Mouse (Mus musculus): Measurements from ENCODE around the gene Gm13278. TPM values are rescaled to one million over a fixed set of nuclear protein-coding genes. Genes with fewer than 3 reads are reported as not detected.
A peak's percentile ranks its signal among the peaks of the same experiment; 100 is the strongest.
"Not testable (repeated sequence)": the region's sequence is repeated elsewhere in the genome, so short reads cannot be mapped to it uniquely, and the experiment has no call there.

Gm13278 gene
- polyA plus RNA-seq, 1 experiment from 2014 or later: not detected

DNA sequence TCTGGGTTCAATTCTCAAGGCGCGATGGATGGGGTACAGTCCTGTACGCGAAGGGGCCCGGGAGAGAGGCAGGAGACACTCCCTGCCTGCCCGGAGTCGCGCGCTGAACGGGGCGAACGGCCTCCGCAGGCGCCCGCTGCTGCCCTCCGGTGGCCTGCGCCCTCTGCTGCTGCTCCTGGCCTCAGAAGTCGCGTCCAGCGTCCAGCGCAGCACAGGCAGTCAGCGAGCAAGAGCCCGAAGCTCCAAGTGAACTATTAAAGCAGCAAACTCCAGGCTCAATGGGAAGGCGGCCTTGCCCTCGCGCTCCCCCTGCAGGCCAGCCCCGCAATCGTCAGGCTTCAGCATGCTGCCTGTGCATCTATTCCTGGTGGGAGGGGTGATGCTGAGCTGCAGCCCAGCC, 30.9 kb upstream of the Gm13278 start:
- 1% methylated on average over 22 of the region's 28 CpGs for WGBS
- not testable (repeated sequence) for H3K4me1 ChIP-seq (replicated peaks; ENCODE audit: control insufficient read depth, insufficient read depth, low read length); ATAC-seq; H3K27ac ChIP-seq (ENCODE audit: low read length); H3K27me3 ChIP-seq (replicated peaks; ENCODE audit: control insufficient read depth, insufficient read depth, low read length); H3K9me3 ChIP-seq (ENCODE audit: control insufficient read depth, low read length); H3K9ac ChIP-seq (replicated peaks; ENCODE audit: low read depth, low read length); H3K36me3 ChIP-seq (ENCODE audit: control insufficient read depth, insufficient read depth)
- Histone ChIP-seq H3K4me2 (ENCODE audit: low read length) (peak overlapping the region; percentile 60), H3K4me3 (replicated peaks; ENCODE audit: low read length) (peak overlapping the region; percentile 40)

DNA sequence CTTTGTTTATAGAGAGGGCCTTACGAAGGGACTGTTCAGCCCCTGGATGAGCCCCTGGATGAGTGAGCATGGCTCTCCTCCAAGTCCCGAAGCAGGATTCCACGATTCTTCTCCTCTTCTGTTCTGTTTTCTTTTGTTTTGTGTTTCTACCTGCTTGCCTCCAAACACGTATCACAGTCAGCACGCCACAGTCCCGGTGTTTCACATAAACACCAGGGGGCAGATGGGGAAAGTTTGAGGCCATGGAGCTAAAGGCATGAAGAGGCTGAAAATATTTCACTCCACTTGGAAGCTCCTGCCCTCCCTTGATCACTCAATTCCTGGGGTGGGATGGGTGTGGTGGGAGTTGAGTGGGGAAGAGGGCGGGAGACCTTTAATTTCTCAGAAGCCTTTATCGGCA, 29.6 kb upstream of the Gm13278 start:
- H3K27ac ChIP-seq (ENCODE audit: low read length); H3K27me3 ChIP-seq (replicated peaks; ENCODE audit: control insufficient read depth, insufficient read depth, low read length); ATAC-seq; H3K9me3 ChIP-seq (ENCODE audit: control insufficient read depth, low read length); H3K4me1 ChIP-seq (replicated peaks; ENCODE audit: control insufficient read depth, insufficient read depth, low read length); H3K9ac ChIP-seq (replicated peaks; ENCODE audit: low read depth, low read length); H3K4me3 ChIP-seq (replicated peaks; ENCODE audit: low read length); H3K4me2 ChIP-seq (ENCODE audit: low read length); H3K36me3 ChIP-seq (ENCODE audit: control insufficient read depth, insufficient read depth): not testable (repeated sequence)
- WGBS: 68% methylated on average over 6 of the region's 8 CpGs

DNA sequence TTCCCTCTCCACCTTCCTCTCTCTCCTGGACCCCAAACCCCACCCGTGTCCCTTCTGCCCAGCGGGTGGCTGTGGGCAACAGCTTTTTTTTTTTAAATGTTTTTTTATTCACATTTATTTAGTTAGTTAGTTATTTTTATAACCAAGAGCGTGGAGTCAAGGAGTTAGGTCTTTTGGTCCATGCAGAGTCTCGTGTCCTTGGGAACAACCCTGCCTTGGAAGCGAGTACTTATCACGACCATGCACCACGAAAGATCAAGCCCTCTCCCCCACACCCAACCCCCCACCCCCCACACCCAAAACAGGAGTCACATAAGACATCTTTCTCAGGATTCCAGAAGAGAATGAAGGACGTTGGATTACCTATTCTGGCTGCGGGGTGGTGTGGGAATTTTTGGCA, 29.0 kb upstream of the Gm13278 start:
- H3K36me3 ChIP-seq (ENCODE audit: control insufficient read depth, insufficient read depth); H3K4me2 ChIP-seq (ENCODE audit: low read length); H3K9me3 ChIP-seq (ENCODE audit: control insufficient read depth, low read length); H3K4me1 ChIP-seq (replicated peaks; ENCODE audit: control insufficient read depth, insufficient read depth, low read length); H3K4me3 ChIP-seq (replicated peaks; ENCODE audit: low read length); H3K27me3 ChIP-seq (replicated peaks; ENCODE audit: control insufficient read depth, insufficient read depth, low read length); H3K9ac ChIP-seq (replicated peaks; ENCODE audit: low read depth, low read length); H3K27ac ChIP-seq (ENCODE audit: low read length); ATAC-seq: not testable (repeated sequence)
- WGBS: 59% methylated on average over 8 of the region's 9 CpGs

DNA sequence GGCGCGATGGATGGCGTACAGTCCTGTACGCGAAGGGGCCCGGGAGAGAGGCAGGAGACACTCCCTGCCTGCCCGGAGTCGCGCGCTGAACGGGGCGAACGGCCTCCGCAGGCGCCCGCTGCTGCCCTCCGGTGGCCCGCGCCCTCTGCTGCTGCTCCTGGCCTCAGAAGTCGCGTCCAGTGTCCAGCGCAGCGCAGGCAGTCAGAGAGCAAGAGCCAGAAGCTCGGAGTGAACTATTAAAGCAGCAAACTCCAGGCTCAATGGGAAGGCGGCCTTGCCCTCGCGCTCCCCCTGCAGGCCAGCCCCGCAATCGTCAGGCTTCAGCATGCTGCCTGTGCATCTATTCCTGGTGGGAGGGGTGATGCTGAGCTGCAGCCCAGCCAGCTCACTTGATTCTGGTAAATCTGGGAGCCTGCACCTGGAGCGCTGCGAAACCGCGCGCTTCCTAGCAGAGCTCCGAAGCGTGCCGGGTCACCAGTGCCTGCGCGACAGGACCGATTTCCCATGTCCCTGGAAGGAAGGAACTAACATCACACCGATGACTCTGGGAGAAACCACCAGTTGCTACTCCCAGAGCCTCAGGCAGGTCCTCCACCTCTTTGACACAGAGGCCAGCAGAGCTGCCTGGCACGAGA, 27.8 kb upstream of the Gm13278 start:
- H3K4me1 ChIP-seq (replicated peaks; ENCODE audit: control insufficient read depth, insufficient read depth, low read length); H3K36me3 ChIP-seq (ENCODE audit: control insufficient read depth, insufficient read depth); H3K9ac ChIP-seq (replicated peaks; ENCODE audit: low read depth, low read length); H3K9me3 ChIP-seq (ENCODE audit: control insufficient read depth, low read length); ATAC-seq; H3K27ac ChIP-seq (ENCODE audit: low read length); H3K27me3 ChIP-seq (replicated peaks; ENCODE audit: control insufficient read depth, insufficient read depth, low read length): not testable (repeated sequence)
- peak overlapping the region; percentile 40 for H3K4me3 ChIP-seq (replicated peaks; ENCODE audit: low read length)
- WGBS: 3% methylated on average over 19 of the region's 42 CpGs
- peak overlapping the region; percentile 61 for H3K4me2 ChIP-seq (ENCODE audit: low read length)

DNA sequence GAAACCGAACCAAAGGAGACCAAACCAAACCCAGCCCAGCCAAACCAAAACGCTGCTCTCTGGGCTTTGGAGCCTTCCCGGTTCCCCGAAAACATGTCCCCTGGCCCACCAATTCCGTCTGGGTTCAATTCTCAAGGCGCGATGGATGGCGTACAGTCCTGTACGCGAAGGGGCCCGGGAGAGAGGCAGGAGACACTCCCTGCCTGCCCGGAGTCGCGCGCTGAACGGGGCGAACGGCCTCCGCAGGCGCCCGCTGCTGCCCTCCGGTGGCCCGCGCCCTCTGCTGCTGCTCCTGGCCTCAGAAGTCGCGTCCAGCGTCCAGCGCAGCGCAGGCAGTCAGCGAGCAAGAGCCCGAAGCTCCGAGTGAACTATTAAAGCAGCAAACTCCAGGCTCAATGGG, 17.8 kb upstream of the Gm13278 start, which contains the start of gene Gm13290:
Gene Gm13290, plus strand, starts transcription at position 301 of the 400 bp plus-strand sequence.
- ATAC-seq; H3K4me2 ChIP-seq (ENCODE audit: low read length); H3K27me3 ChIP-seq (replicated peaks; ENCODE audit: control insufficient read depth, insufficient read depth, low read length); H3K4me3 ChIP-seq (replicated peaks; ENCODE audit: low read length); H3K9me3 ChIP-seq (ENCODE audit: control insufficient read depth, low read length); H3K4me1 ChIP-seq (replicated peaks; ENCODE audit: control insufficient read depth, insufficient read depth, low read length); H3K36me3 ChIP-seq (ENCODE audit: control insufficient read depth, insufficient read depth); H3K9ac ChIP-seq (replicated peaks; ENCODE audit: low read depth, low read length); H3K27ac ChIP-seq (ENCODE audit: low read length): not testable (repeated sequence)
- WGBS: no CpG with 5 or more reads among the region's 32 CpGs

DNA sequence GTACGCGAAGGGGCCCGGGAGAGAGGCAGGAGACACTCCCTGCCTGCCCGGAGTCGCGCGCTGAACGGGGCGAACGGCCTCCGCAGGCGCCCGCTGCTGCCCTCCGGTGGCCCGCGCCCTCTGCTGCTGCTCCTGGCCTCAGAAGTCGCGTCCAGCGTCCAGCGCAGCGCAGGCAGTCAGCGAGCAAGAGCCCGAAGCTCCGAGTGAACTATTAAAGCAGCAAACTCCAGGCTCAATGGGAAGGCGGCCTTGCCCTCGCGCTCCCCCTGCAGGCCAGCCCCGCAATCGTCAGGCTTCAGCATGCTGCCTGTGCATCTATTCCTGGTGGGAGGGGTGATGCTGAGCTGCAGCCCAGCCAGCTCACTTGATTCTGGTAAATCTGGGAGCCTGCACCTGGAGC, 14.7 kb upstream of the Gm13278 start, which contains the start of gene Gm13289:
Gene Gm13289, plus strand, starts transcription at position 301 of the 400 bp plus-strand sequence.
- WGBS: no CpG with 5 or more reads among the region's 29 CpGs
- H3K36me3 ChIP-seq (ENCODE audit: control insufficient read depth, insufficient read depth); H3K9me3 ChIP-seq (ENCODE audit: control insufficient read depth, low read length); ATAC-seq; H3K27me3 ChIP-seq (replicated peaks; ENCODE audit: control insufficient read depth, insufficient read depth, low read length); H3K9ac ChIP-seq (replicated peaks; ENCODE audit: low read depth, low read length); H3K4me2 ChIP-seq (ENCODE audit: low read length); H3K27ac ChIP-seq (ENCODE audit: low read length); H3K4me1 ChIP-seq (replicated peaks; ENCODE audit: control insufficient read depth, insufficient read depth, low read length); H3K4me3 ChIP-seq (replicated peaks; ENCODE audit: low read length): not testable (repeated sequence)

DNA sequence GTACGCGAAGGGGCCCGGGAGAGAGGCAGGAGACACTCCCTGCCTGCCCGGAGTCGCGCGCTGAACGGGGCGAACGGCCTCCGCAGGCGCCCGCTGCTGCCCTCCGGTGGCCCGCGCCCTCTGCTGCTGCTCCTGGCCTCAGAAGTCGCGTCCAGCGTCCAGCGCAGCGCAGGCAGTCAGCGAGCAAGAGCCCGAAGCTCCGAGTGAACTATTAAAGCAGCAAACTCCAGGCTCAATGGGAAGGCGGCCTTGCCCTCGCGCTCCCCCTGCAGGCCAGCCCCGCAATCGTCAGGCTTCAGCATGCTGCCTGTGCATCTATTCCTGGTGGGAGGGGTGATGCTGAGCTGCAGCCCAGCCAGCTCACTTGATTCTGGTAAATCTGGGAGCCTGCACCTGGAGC, 11.8 kb upstream of the Gm13278 start, which contains the start of gene Gm13272:
Gene Gm13272, plus strand, starts transcription at position 301 of the 400 bp plus-strand sequence.
- not testable (repeated sequence) for H3K4me2 ChIP-seq (ENCODE audit: low read length); H3K9ac ChIP-seq (replicated peaks; ENCODE audit: low read depth, low read length); H3K27ac ChIP-seq (ENCODE audit: low read length); H3K36me3 ChIP-seq (ENCODE audit: control insufficient read depth, insufficient read depth); H3K4me1 ChIP-seq (replicated peaks; ENCODE audit: control insufficient read depth, insufficient read depth, low read length); H3K27me3 ChIP-seq (replicated peaks; ENCODE audit: control insufficient read depth, insufficient read depth, low read length); H3K4me3 ChIP-seq (replicated peaks; ENCODE audit: low read length); ATAC-seq; H3K9me3 ChIP-seq (ENCODE audit: control insufficient read depth, low read length)
- no CpG with 5 or more reads among the region's 29 CpGs for WGBS

DNA sequence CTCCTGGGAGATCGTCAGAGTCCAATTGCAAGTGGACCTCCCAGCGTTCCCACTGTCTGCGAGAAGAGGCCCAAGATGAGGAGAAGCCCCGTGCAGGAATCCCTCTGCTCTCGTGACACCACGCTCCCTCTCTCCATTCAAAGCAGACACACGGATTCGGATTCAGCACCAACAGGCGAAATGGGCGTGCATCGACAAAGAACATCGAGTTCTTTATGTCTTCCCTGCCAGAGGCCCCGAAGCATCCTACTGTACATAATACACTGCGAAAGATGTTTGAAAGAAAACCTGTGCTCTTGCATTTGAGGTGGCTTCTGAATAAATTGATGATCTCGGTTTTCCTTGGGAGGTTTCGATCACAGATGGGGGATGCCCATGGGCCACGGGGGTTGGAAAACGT, 11.0 kb upstream of the Gm13278 start:
- H3K27ac ChIP-seq (ENCODE audit: low read length); H3K9me3 ChIP-seq (ENCODE audit: control insufficient read depth, low read length); H3K4me3 ChIP-seq (replicated peaks; ENCODE audit: low read length); H3K36me3 ChIP-seq (ENCODE audit: control insufficient read depth, insufficient read depth); ATAC-seq; H3K4me2 ChIP-seq (ENCODE audit: low read length); H3K27me3 ChIP-seq (replicated peaks; ENCODE audit: control insufficient read depth, insufficient read depth, low read length); H3K9ac ChIP-seq (replicated peaks; ENCODE audit: low read depth, low read length); H3K4me1 ChIP-seq (replicated peaks; ENCODE audit: control insufficient read depth, insufficient read depth, low read length): not testable (repeated sequence)
- WGBS: 52% methylated on average over 14 of the region's 18 CpGs

DNA sequence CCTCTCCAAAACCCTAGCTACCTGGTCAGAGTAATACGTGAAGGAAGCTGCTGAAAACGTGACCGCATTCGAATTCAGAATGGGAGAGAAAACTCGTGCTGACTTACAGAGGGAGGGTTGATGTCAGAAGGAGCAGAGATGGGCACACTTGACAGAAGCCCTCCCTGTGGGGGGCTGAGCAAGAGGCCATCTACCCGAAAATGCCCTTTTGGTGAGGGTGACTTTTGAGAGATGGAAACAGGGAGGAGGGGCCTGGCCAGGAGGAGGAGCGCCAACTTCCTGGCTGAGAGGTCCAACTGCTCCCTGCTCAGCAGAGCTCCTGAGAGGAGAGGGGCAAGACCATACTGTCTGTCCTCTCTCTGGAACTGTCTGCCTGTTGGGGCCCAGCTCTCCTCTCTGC, 9.5 kb upstream of the Gm13278 start, which contains the start of gene Ifnz:
Gene Ifnz, plus strand, starts transcription at position 301 of the 400 bp plus-strand sequence.
- not testable (repeated sequence) for H3K27me3 ChIP-seq (replicated peaks; ENCODE audit: control insufficient read depth, insufficient read depth, low read length); H3K4me3 ChIP-seq (replicated peaks; ENCODE audit: low read length); H3K9me3 ChIP-seq (ENCODE audit: control insufficient read depth, low read length); ATAC-seq; H3K36me3 ChIP-seq (ENCODE audit: control insufficient read depth, insufficient read depth); H3K9ac ChIP-seq (replicated peaks; ENCODE audit: low read depth, low read length); H3K27ac ChIP-seq (ENCODE audit: low read length); H3K4me1 ChIP-seq (replicated peaks; ENCODE audit: control insufficient read depth, insufficient read depth, low read length)
- peak within 1 kb of the TSS; percentile 39; the same call in 1 of the 2 replicates for H3K4me2 ChIP-seq (ENCODE audit: low read length)
- 36% methylated on average over 3 of the region's 7 CpGs for WGBS

DNA sequence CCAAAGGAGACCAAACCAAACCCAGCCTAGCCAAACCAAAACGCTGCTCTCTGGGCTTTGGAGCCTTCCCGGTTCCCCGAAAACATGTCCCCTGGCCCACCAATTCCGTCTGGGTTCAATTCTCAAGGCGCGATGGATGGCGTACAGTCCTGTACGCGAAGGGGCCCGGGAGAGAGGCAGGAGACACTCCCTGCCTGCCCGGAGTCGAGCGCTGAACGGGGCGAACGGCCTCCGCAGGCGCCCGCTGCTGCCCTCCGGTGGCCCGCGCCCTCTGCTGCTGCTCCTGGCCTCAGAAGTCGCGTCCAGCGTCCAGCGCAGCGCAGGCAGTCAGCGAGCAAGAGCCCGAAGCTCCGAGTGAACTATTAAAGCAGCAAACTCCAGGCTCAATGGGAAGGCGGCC, 9.0 kb upstream of the Gm13278 start:
- not testable (repeated sequence) for H3K9ac ChIP-seq (replicated peaks; ENCODE audit: low read depth, low read length); H3K9me3 ChIP-seq (ENCODE audit: control insufficient read depth, low read length); H3K4me1 ChIP-seq (replicated peaks; ENCODE audit: control insufficient read depth, insufficient read depth, low read length); ATAC-seq; H3K27me3 ChIP-seq (replicated peaks; ENCODE audit: control insufficient read depth, insufficient read depth, low read length); H3K27ac ChIP-seq (ENCODE audit: low read length); H3K4me3 ChIP-seq (replicated peaks; ENCODE audit: low read length); H3K36me3 ChIP-seq (ENCODE audit: control insufficient read depth, insufficient read depth)
- WGBS: 2% methylated on average over 9 of the region's 31 CpGs
- H3K4me2 ChIP-seq (ENCODE audit: low read length): peak overlapping the region; percentile 39; the same call in 1 of the 2 replicates
